Mouse (Mus musculus) cerebellum, adult 8-10 months (tissue): ENCODE measurements around the gene Aknad1.

ENCODE experiments used
- DNase-seq: peaks from one replicate; pipeline ENCODE4 v3.0.0; 2022

The Aknad1 gene

GRCm38 (mm10) chr3:108751691-108752090 is 12.2 kb downstream of the Aknad1 start:
- no peak for DNase-seq

DNA sequence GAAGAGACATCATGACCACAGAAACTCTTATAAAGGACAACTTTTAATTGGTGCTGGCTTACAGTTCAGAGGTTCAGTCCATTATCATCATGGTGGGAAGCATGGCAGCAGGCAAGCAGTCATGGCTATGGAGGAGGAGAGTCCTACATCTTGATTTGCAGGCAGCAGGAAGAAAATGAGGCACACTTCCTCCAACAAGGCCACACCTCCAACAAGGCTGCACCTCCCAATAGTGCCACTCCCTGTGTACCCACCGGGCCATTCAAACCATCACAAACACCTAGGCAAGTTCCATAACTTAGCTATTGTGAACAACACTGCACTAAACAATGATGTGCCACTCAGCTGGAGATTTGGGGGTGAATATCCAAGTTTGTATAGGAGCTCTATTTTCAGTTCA is 15.1 kb downstream of the Aknad1 start:
- no peak for DNase-seq

- DNase-seq: no peak
Observed at GRCm38 (mm10) chr3:108755542-108755941, 16.1 kb downstream of the Aknad1 start.

DNA sequence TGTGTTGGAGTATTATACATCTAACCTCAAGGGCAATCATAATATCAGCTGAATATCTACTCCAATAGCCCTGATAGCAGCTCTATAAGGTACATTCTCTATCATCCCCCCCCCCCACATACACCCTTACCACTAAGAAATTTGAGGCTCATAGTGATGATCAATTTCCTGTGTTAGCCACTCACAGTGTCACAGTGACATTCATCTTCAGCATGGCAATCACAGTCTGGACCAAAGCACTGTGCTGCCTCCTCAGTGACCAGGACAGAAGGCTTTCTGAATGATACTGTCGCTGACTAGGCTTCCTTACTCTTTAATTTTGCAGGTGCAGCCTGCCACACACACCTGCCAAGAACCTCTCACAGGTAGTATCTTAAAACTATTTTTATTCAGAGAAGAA is 16.7 kb downstream of the Aknad1 start:
- no peak for DNase-seq

- DNase-seq: no peak
Observed at GRCm38 (mm10) chr3:108757570-108757969, 18.1 kb downstream of the Aknad1 start.

GRCm38 (mm10) chr3:108759566-108760420 is 20.3 kb downstream of the Aknad1 start:
- no peak for DNase-seq

GRCm38 (mm10) chr3:108762597-108763111 is 23.2 kb downstream of the Aknad1 start:
- DNase-seq: no peak

DNA sequence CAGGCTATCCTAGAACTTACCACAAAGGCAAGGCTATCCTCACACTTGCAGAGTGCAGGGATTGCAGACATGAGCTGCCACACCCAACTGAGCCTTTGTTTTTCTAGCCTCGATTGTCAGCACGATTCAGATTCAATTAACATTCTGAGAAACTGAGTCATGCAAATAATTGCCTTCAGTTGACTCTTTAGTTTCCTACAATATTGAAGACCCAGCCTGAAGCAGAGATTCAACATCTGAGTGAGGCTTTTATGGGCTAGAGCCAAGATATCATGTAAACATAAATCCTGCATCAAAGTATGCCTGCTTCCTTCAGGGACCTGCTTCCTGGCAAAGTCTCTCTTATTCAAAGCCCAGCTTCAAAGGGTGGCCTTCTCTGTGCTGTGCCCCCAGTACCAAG is 24.2 kb downstream of the Aknad1 start:
- DNase-seq: no peak

DNA sequence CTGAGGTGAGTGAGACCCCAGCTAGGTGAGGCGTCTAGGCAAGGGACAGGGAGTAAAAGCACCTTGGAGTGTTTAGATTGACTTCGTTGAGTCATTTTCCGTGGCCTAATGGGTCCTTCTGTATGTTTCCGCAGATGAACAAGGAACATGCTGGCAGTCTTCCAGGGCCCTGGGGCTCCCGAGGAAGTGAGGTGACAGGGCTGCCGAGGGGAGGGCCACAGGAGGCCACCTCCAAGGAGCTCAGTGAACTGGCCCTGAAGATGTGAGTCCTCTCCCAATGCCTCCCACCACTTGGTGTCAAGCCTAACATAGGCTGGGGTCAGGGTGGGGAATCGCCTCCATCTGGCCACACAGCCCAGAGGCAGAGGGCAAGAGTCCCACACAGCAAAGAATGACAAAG is 25.5 kb downstream of the Aknad1 start:
- DNase-seq: no peak

DNA sequence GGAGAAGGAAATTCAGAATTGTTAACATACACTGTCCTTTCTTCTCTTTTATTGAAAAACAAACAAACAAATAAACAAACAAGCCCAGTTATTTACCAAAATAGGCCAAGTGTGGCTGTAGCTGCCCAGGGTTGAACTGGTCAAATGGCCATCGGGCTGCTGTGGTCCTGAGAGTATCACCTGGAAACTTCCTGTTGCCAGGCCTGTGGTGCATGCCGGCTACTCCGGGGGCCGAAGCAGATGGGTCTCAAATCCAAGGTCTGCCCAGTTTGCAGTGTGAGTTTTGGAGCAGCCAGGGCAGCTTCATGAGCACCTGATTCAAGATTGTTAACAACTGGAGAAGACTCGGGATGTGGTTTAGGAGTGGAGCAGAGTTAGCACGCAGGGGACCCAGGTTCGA is 26.0 kb downstream of the Aknad1 start:
- no peak for DNase-seq

GRCm38 (mm10) chr3:108766943-108767342 is 27.5 kb downstream of the Aknad1 start:
- no peak for DNase-seq

GRCm38 (mm10) chr3:108767416-108767815 is 28.0 kb downstream of the Aknad1 start:
- no peak for DNase-seq

GRCm38 (mm10) chr3:108769547-108769946 is 30.1 kb downstream of the Aknad1 start:
- DNase-seq: no peak

- peak; percentile 33 for DNase-seq
Observed at GRCm38 (mm10) chr3:108770725-108771368, 31.4 kb downstream of the Aknad1 start.

DNA sequence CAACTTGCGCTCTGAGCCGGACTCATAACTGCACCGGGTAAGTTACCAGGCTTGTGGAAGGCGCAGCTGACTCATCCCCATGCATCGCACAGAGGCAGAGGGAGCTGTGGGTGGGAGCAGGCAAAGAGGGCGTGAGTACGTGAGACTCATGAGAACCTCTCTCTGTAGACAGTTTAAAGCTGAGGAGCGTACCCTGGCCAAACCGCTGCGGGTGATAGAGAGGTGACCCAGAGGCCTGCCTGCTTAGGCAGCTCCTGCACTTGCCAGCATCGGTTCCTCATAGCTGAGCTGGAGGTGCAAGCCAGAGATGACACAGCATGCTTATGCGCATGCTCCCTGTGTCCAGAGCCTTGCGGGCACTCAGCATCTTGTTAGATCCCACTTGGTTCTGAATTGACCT is 32.8 kb downstream of the Aknad1 start:
- no peak for DNase-seq

GRCm38 (mm10) chr3:108772811-108773210 is 33.4 kb downstream of the Aknad1 start:
- no peak for DNase-seq

GRCm38 (mm10) chr3:108778761-108779540 is 39.5 kb downstream of the Aknad1 start:
- no peak for DNase-seq

DNA sequence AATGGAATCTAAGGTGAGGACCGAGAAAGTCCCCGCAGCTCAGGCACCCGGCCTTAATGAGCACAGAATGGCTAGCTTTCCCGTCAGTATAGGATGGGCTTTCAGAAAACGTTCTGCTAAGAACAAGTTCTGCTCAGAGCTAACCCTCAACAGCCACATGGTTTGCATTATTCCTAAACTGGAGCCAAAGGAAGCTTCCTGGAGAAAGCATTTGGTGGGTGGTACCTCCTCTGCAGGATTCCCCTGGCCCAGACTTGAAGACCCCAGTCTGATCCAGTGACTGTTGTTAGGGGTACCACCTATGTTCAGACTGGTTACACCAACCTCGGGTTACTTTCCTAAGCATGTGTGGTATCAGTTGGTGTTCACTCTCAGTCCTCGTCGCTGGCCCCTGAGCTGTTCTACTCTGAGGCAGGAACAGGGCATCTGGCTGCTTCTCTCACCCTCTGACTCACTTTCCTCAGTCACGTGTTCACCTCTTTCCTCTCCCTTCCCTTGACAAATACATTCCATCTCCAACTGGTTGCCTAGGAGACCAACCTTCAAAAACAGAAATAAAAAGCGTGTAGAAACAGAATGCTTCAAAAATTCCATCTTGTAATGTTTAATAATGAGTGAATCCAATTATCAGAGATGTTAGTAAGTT is 41.9 kb downstream of the Aknad1 start:
- no peak for DNase-seq

GRCm38 (mm10) chr3:108781884-108782270 is 42.4 kb downstream of the Aknad1 start:
- no peak for DNase-seq

DNA sequence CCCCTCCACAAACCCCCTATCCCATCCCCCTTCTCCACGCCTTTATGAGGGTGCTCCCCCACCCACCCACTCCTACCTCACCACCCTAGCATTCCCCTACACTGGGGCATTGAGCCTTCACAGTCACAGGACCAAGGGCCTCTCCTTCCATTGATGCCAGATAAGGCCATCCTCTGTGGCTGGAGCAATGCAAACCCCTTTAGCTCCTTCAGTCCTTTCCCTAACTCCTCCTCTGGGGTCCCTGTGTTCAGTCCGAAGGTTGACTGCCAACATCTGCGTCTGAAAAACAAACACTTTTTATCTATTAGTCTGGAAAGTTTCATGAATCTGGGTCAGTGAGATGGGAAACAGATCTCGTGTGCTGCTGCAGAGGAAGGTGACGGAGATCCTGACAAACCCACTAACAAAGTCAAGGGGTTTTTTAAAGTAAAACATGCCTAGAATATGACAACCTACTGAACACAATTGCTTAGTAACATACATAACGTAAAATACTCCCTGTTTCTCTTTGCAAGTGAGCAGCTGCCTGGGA is 43.0 kb downstream of the Aknad1 start:
- DNase-seq: no peak

- no peak for DNase-seq
Observed at GRCm38 (mm10) chr3:108786520-108786919, 47.1 kb downstream of the Aknad1 start.

GRCm38 (mm10) chr3:108787754-108788454 is 48.4 kb downstream of the Aknad1 start:
- DNase-seq: no peak
